ENCODE assay signal across 23 mouse cellular contexts in genomic region chr4:120531986-120532385, GRCm38 (mm10). TPM values are rescaled to one million over a fixed set of nuclear protein-coding genes. Genes with fewer than 3 reads are reported as not detected.
DNase-seq lines count a peak whose midpoint lies in the region; ATAC-seq and TF ChIP-seq lines count a peak whose summit lies in the region.
"Had no signal": no experiment of that assay in that cellular context is flagged by ENCODE, and none has a peak within 500 bp of the region (broad histone marks: within the 10 kb centered on the region; RNA-seq: fewer than 3 reads in every experiment).

TSS of gene Slfnl1 (plus strand) at chr4:120532231.

- DNase-seq in heart, adult 8-10 months (ENCODE audit: low spot score) = no peak
- DNase-seq in ZHBTc4 (ENCODE audit: low read depth, low spot score) = peak; percentile 29
- no peak for DNase-seq in embryo, embryonic 11 days
- DNase-seq: adrenal gland, adult 8-10 months; adrenal gland, postnatal 14 days; adrenal gland, postnatal 36 days; cerebellum, adult 11-12 months; cerebellum, adult 2 months; cerebellum, adult 9-10 months; cerebellum, postnatal 10 days; cerebellum, postnatal 25 days had no signal

- 0 out of 2 replicates have a peak, but pooled peaks have one; percentile 14 for ATAC-seq in heart, embryonic 15.5 days (replicated peaks; ENCODE audit: insufficient number of reproducible peaks, insufficient read depth, low FRiP score, low read depth)
- ATAC-seq: forebrain, embryonic 14.5 days; forebrain, embryonic 16.5 days; Patski had no signal

- WGBS in heart, embryonic 15.5 days = 75% methylated on average over 6 of the region's 6 CpGs

- no peak within 1 kb of the TSS for H3K27ac ChIP-seq in heart, embryonic 15.5 days
- H3K27ac ChIP-seq: embryonic facial prominence, embryonic 13.5 days; embryonic facial prominence, embryonic 15.5 days; forebrain, embryonic 10.5 days; forebrain, embryonic 12.5 days had no signal

- no peaks in the 10 kb centered on the region for H3K27me3 ChIP-seq in heart, embryonic 15.5 days
- H3K27me3 ChIP-seq in E14TG2a.4 (ENCODE audit: insufficient read depth, low read length) = no peaks in the 10 kb centered on the region
- H3K27me3 ChIP-seq: embryonic facial prominence, embryonic 13.5 days; embryonic facial prominence, embryonic 15.5 days; forebrain, embryonic 12.5 days; Patski had no signal

- no peak within 1 kb of the TSS for H3K4me2 ChIP-seq in heart, embryonic 15.5 days
- H3K4me2 ChIP-seq: embryonic facial prominence, embryonic 13.5 days; embryonic facial prominence, embryonic 15.5 days; forebrain, embryonic 12.5 days had no signal

- H3K9me3 ChIP-seq in heart, embryonic 15.5 days (replicated peaks) = no peaks in the 10 kb centered on the region
- H3K9me3 ChIP-seq in E14TG2a.4 (ENCODE audit: low read length) = no peaks in the 10 kb centered on the region
- H3K9me3 ChIP-seq: embryonic facial prominence, embryonic 13.5 days; embryonic facial prominence, embryonic 15.5 days; forebrain, embryonic 10.5 days; forebrain, embryonic 12.5 days; G1E had no signal

- H3K4me3 ChIP-seq in heart, embryonic 15.5 days = no peak within 1 kb of the TSS
- H3K4me3 ChIP-seq in E14TG2a.4 (replicated peaks; ENCODE audit: low read length) = peak within 1 kb of the TSS; percentile 48; the same call in 1 of the 2 replicates
- H3K4me3 ChIP-seq: embryonic facial prominence, embryonic 13.5 days; embryonic facial prominence, embryonic 15.5 days; erythroblast, embryonic 14.5 days; forebrain, embryonic 10.5 days; forebrain, embryonic 12.5 days had no signal

- no peak for TF ChIP-seq CTCF in E14TG2a.4 (conservative IDR thresholded peaks at IDR 0.05; ENCODE audit: low read length)

- H3K4me1 ChIP-seq in heart, embryonic 15.5 days (replicated peaks) = no peaks in the 10 kb centered on the region
- peaks cover 37% of the 10 kb centered on the region for H3K4me1 ChIP-seq in E14TG2a.4 (replicated peaks; ENCODE audit: low read depth, low read length)
- H3K4me1 ChIP-seq: embryonic facial prominence, embryonic 13.5 days; embryonic facial prominence, embryonic 15.5 days; forebrain, embryonic 10.5 days; forebrain, embryonic 12.5 days had no signal

- no peak within 1 kb of the TSS for H3K9ac ChIP-seq in heart, embryonic 15.5 days
- H3K9ac ChIP-seq: embryonic facial prominence, embryonic 13.5 days; embryonic facial prominence, embryonic 15.5 days; forebrain, embryonic 12.5 days had no signal

- peaks cover 48% of the 10 kb centered on the region for H3K36me3 ChIP-seq in heart, embryonic 15.5 days
- peaks cover 31% of the 10 kb centered on the region for H3K36me3 ChIP-seq in E14TG2a.4 (ENCODE audit: insufficient read depth, low read length)

RNA-seq across cellular contexts. Expression of gene Slfnl1, which starts in this region (rescaled TPM):
- polyA plus RNA-seq in heart, embryonic 15.5 days (2015; fragmentation: Nextera tagmentation; extraction: Ambion mirVana) = not detected in 2 replicates
- under 1 TPM in 3 of 4 experiments, not detected in 1; 0.14 to 0.35 (median 0.16) TPM for total RNA-seq in heart, adult 8-10 months (2022)
- total RNA-seq: G1E had no signal
- polyA plus RNA-seq: embryonic facial prominence, embryonic 11.5 days; embryonic facial prominence, embryonic 13.5 days; erythroblast, embryonic 14.5 days; forebrain, embryonic 10.5 days; forebrain, embryonic 12.5 days; forebrain, embryonic 14.5 days; forebrain, embryonic 16.5 days; G1E had no signal

Comparison
In these comparisons a context has a peak if more than half of its experiments do, and no peak if none do; other contexts are left out.
1. Peak in ATAC-seq in heart, embryonic 15.5 days; RNA of the gene not detected or under 1 TPM.